Mouse (Mus musculus): ENCODE data around the gene Olfr1052.
"Not testable (repeated sequence)": the region's sequence is repeated elsewhere in the genome, so short reads cannot be mapped to it uniquely, and the experiment has no call there.

Gene Olfr1052

DNA sequence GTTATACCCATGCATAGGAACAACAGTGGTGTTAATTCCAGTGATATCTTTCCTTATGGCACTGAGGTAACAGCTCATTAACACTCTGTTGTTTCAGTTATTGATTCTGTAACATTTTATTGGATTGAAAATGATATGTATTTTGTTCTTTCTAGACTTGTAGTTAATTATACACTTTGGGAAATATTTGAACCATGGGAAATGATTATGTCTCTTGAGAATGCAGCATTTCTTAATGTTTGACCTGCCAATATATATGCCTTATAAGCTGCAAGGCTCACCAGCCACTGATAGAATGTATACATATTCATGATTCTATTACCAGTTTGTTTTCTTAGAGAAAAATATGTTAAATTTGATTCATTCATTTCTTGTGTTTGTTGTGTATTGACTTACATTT is at the start of gene Olfr1052:
Gene Olfr1052, plus strand, starts transcription at position 301 of the 400 bp plus-strand sequence.
- DNase-seq: no peak

DNA sequence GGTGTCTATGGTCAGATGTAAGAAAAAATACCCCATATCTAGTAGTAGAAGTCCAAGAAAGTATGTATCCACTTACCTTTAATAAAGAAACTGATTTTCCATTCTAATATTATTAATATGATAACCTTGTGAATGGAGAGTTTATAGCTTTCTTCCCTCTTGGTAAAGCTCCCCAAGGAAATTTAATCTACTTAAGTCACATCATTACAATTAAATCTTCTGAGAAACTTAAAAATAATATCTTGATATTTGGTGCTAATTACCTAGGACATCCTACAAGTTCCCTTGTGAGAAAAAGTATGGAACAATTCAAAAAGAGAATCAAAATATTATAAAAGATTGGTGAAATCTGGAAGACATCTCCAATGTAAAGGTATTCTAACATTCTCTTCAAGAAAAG is 34.0 kb upstream of the Olfr1052 start, which contains the start of gene Olfr1049:
Gene Olfr1049, minus strand, starts transcription at position 101 of the 400 bp plus-strand sequence.
- DNase-seq: not testable (repeated sequence)

DNA sequence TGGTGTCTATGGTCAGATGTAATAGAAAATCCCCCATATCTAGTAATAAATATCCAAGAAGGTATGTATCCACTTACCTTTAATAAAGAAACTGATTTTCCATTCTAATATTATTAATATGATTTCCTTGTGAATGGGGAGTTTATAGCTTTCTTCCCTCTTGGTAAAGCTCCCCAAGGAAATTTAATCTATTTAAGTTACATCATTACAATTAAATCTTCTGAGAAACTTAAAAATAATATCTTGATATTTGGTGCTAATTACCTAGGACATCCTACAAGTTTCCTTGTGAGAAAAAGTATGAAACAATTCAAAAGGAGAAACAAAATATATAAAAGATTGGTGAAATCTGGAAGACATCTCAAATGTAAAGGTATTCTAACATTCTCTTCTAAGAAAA is 13.3 kb upstream of the Olfr1052 start, which contains the start of gene Olfr1051:
Gene Olfr1051, minus strand, starts transcription at position 101 of the 400 bp plus-strand sequence.
- DNase-seq: not testable (repeated sequence)

DNA sequence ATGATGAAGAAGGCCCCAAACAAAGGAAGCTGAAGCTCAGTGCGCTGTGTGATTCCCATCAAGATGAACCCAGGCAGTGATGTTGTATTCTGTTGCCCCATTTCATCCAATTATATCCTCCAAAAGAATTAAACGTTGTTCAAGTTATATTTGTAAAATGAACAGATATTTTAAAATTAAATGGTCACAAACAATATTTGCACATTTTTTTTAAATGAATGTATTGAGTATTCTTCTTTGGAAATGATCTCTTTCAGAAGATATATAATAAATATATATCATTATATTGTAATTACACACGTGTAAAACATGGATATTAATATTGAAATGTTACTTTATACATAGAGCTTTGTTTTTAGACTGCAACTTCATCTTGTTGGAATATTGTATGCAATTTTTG is 22.9 kb downstream of the Olfr1052 start, which contains the start of gene Olfr1053:
Gene Olfr1053, minus strand, starts transcription at position 101 of the 400 bp plus-strand sequence.
- no peak for DNase-seq

DNA sequence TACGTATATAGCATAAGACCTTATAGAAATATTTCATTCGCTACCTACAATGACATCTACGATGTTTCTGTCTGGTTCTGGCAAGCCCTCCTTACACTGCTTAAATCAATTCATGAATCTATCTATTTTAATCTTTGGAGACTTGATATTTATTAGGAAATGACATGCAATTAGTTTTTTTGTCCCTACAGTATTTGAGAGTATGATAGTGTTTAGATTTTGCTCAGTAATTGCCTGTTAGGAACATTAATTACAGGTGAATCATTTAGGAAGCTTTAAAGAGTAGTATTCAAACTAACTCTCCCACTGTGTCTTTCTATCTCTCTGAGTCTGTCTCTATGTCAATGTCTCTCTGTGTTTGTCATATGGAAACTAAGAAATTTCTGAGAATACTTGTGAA is 43.1 kb downstream of the Olfr1052 start, which contains the start of gene Olfr1054:
Gene Olfr1054, minus strand, starts transcription at position 101 of the 400 bp plus-strand sequence.
- no peak for DNase-seq

Measured in kidney, postnatal 14 days (tissue).